Mouse (Mus musculus) ES-E14 (cell line): Measurements from ENCODE around the gene Rfx5. TPM values are rescaled to one million over a fixed set of nuclear protein-coding genes. Genes with fewer than 3 reads are reported as not detected.
"Not testable (repeated sequence)": the region's sequence is repeated elsewhere in the genome, so short reads cannot be mapped to it uniquely, and the experiment has no call there.

Experiments used
- DNase-seq: peaks from one replicate; pipeline ENCODE4 v3.0.0-alpha.2; 2013; ENCODE audit warnings: low read depth, low spot score
- H3K27ac ChIP-seq: 2 replicates; pipeline ENCODE4 v1.5.1; 2012; ENCODE audit warnings: low read depth, mild to moderate bottlenecking, low read length, moderate library complexity, mixed read lengths; ENCODE audit not compliant: poor library complexity, insufficient read depth, severe bottlenecking
- H3K36me3 ChIP-seq: 2 replicates; pipeline ENCODE4 v1.6.1; 2012; ENCODE audit warnings: mild to moderate bottlenecking, low read length, moderate library complexity, mixed read lengths; ENCODE audit not compliant: control insufficient read depth, poor library complexity, insufficient read depth, severe bottlenecking
- H3K4me1 ChIP-seq, 2 experiments: fragments of 150-350 bp in 1 of 2; sonication (generic) in 1 of 2; 2 replicates each; pipeline ENCODE4 v1.6.1; 2012; ENCODE audit warnings: low read length in 2 of 2, mild to moderate bottlenecking in 1 of 2, mixed read lengths in 1 of 2; ENCODE audit not compliant: control insufficient read depth in 2 of 2, insufficient read depth in 2 of 2, poor library complexity in 1 of 2
- H3K4me3 ChIP-seq, 2 experiments: fragments of 150-350 bp in 1 of 2; sonication (generic) in 1 of 2; 2 replicates each; pipeline ENCODE4 v1.5.1; 2012; ENCODE audit warnings: low read length in 2 of 2, low read depth in 1 of 2, mild to moderate bottlenecking in 1 of 2, mixed read lengths in 1 of 2; ENCODE audit not compliant: insufficient read depth in 1 of 2, poor library complexity in 1 of 2, severe bottlenecking in 1 of 2
- H3K9ac ChIP-seq: 2 replicates; pipeline ENCODE4 v1.6.1; 2012; ENCODE audit warnings: low read depth, mild to moderate bottlenecking, low read length, mixed read lengths; ENCODE audit not compliant: poor library complexity, insufficient read depth, severe bottlenecking
- H3K9me3 ChIP-seq: fragments of 150-350 bp; sonication (generic); 2 replicates; pipeline ENCODE4 v1.6.1; 2012; ENCODE audit warnings: low read depth, mild to moderate bottlenecking, low read length; ENCODE audit not compliant: control insufficient read depth, insufficient read depth
- CHD2 ChIP-seq: IDR thresholded peaks from 2 replicates; pipeline ENCODE4 v1.6.1; 2014; ENCODE audit warnings: mild to moderate bottlenecking, low read depth, low read length, inconsistent platforms
- HCFC1 ChIP-seq: IDR thresholded peaks from 2 replicates; pipeline ENCODE4 v1.6.1; 2012; ENCODE audit warnings: low read length, inconsistent platforms, borderline replicate concordance; ENCODE audit not compliant: insufficient read depth
- MAFK ChIP-seq: IDR thresholded peaks from 2 replicates; pipeline ENCODE4 v1.6.1; 2014; ENCODE audit warnings: mild to moderate bottlenecking, low read depth, low read length, inconsistent platforms; ENCODE audit not compliant: insufficient read depth
- ZC3H11A ChIP-seq: IDR thresholded peaks from 2 replicates; pipeline ENCODE4 v1.6.1; 2012; ENCODE audit warnings: low read depth, mild to moderate bottlenecking, inconsistent platforms, low read length, borderline replicate concordance
- ZNF384 ChIP-seq: IDR thresholded peaks from 2 replicates; pipeline ENCODE4 v1.6.1; 2012; ENCODE audit warnings: low read depth, low read length, inconsistent platforms
- in situ Hi-C, 2 experiments: fragments of 600-800 bp; cut with MboI; formaldehyde crosslinking; loops; one replicate each; pipeline ENCODE4 v1.15.1; 2025; ENCODE audit warnings: low sequenced_read_pairs in 2 of 2, inconsistent platforms in 1 of 2; ENCODE audit not compliant: unreplicated experiment in 2 of 2
- total RNA-seq: library from RNA; depleted of rRNA; stranded (reverse); fragments of 300-350 nt; gene quantifications from 2 replicates; pipeline ENCODE4 v1.2.3, GENCODE M21; 2012

Rfx5 gene
- total RNA-seq, 1 experiment: 6.1 TPM

DNA sequence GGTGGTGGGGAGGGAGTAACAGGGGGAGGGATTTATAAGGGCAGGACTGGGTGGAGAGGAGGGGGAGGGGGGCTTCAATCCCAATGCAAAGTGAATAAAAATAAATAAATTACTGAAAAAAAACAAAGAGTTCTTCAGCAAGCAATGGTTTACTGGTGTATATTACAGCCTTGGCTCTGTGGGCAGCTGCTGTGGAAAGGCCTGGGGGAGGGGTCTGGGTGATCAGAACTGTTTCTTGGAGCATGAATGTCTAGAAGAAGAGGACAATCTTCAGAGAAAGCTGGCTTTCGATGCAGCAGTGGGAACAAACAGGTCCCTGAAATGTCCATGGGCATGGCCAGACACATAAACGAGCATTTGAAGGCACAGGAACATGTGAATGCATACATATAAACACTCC, 21.6 kb upstream of the Rfx5 start:
- H3K4me1 ChIP-seq: peaks cover 1 to 11% of the 10 kb centered on the region in 2 experiments; a peak in 2 of 4 replicates
- H3K27ac ChIP-seq, in situ Hi-C loops, H3K4me3 ChIP-seq, H3K9ac ChIP-seq, DNase-seq, H3K36me3 ChIP-seq, H3K9me3 ChIP-seq: not testable (repeated sequence)

GRCm38 (mm10) chr3:94932809-94933564, 20.9 kb upstream of the Rfx5 start, which contains the start of gene Selenbp1:
Selenbp1 (plus strand) TSS chr3:94933056.
- Histone ChIP-seq H3K9ac (0 out of 2 replicates have a peak within 1 kb of the TSS, but pooled peaks have one; percentile 14), H3K4me1 (peaks cover 1 to 11% of the 10 kb centered on the region in 2 experiments; a peak in 2 of 4 replicates), H3K9me3 (no peaks in the 10 kb centered on the region), H3K27ac (no peak within 1 kb of the TSS), H3K4me3 (peak within 1 kb of the TSS; percentile 10 to 53; a peak in 3 of 4 replicates), H3K36me3 (no peaks in the 10 kb centered on the region)
- in situ Hi-C loops: no loop called here
- no peak for DNase-seq
- no peak for TF ChIP-seq CHD2
- TF ChIP-seq ZNF384: no peak
- no peak for TF ChIP-seq MAFK
- no peak for TF ChIP-seq ZC3H11A
- TF ChIP-seq HCFC1: no peak

DNA sequence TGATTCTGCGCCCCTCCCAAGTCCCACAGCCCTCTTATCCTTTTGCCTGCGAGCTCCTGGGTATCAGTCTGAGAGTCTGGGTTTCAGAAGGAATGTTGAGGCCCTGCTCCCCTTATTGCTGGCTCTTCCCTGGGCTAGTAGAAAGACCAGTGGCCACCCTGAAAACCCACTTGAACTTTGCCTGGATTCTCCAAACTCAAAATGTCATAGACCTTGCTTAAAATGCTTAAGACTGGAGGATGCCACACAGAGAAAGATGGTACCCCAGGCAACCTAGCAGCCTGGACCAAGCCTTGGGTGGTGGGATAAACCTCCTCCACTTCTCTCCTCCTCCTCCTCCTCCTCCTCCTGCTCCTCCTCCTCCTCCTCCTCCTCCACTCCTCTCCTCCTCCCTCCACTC, 20.3 kb upstream of the Rfx5 start:
- H3K36me3 ChIP-seq, H3K27ac ChIP-seq, DNase-seq, in situ Hi-C loops, H3K9me3 ChIP-seq, H3K4me3 ChIP-seq, H3K9ac ChIP-seq: not testable (repeated sequence)
- H3K4me1 ChIP-seq: peaks cover 1 to 11% of the 10 kb centered on the region in 2 experiments; a peak in 2 of 4 replicates

- H3K27ac ChIP-seq, H3K9ac ChIP-seq, in situ Hi-C loops, H3K4me3 ChIP-seq, DNase-seq, H3K36me3 ChIP-seq, H3K9me3 ChIP-seq: not testable (repeated sequence)
- peaks cover 1 to 11% of the 10 kb centered on the region in 2 experiments; a peak in 2 of 4 replicates for H3K4me1 ChIP-seq
Measured at GRCm38 (mm10) chr3:94934564-94934963, 19.3 kb upstream of the Rfx5 start.

GRCm38 (mm10) chr3:94935332-94935731, 18.5 kb upstream of the Rfx5 start:
- H3K9me3 ChIP-seq, DNase-seq, in situ Hi-C loops, H3K36me3 ChIP-seq, H3K27ac ChIP-seq, H3K9ac ChIP-seq, H3K4me3 ChIP-seq: not testable (repeated sequence)
- peaks cover 1 to 10% of the 10 kb centered on the region in 2 experiments; a peak in 2 of 4 replicates for H3K4me1 ChIP-seq

DNA sequence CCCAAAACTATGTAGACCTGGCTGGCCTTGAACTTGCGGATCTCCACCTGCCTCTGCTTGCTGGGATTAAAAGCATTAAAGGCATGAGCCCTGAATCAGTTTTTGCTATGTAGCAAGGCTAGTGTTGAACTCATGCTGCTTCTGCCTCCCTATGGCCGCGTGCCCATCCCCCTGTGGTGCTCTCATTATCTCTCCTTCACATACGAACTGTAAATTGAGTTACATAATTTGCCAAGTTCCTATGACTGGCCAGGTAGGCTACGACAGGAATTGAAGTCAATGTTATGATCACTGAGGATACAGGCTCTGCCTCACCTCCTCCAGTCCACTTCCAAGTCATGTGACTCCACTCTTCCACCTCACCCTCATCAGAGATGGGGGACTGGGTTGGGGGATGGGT, 17.7 kb upstream of the Rfx5 start:
- DNase-seq, H3K27ac ChIP-seq, H3K4me3 ChIP-seq, in situ Hi-C loops, H3K36me3 ChIP-seq, H3K9me3 ChIP-seq, H3K9ac ChIP-seq, H3K4me1 ChIP-seq: not testable (repeated sequence)

DNA sequence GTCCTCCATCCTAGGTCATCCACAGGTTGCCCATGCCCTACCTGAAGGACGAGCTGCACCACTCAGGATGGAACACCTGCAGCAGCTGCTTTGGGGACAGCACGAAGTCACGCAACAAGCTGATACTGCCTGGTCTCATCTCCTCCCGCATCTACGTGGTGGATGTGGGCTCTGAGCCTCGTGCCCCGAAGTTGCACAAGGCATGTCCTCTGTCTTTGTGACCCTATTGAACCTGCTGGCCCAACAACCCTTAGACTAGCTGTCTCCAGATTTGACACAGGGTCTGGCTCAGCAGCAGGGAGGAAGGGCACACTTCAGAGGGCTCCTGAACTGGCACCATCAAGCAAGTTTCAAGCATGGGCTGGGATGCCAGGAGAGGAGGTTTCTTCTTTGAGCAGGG, 16.7 kb upstream of the Rfx5 start:
- H3K27ac ChIP-seq, H3K4me3 ChIP-seq, H3K9me3 ChIP-seq, in situ Hi-C loops, DNase-seq, H3K9ac ChIP-seq, H3K4me1 ChIP-seq, H3K36me3 ChIP-seq: not testable (repeated sequence)
